Mouse (Mus musculus) cerebellum, adult 2 months (tissue): Measurements from ENCODE around the gene Gm36210.

Experiments
- CTCF ChIP-seq: fragments of 200-500 bp; IDR thresholded peaks from 2 replicates; pipeline ENCODE4 v1.5.1; 2011; ENCODE audit warnings: low read depth, mild to moderate bottlenecking, control low read depth, low read length, moderate library complexity, borderline replicate concordance; ENCODE audit not compliant: insufficient read depth
- POLR2A ChIP-seq: fragments of 200-500 bp; IDR thresholded peaks from 2 replicates; pipeline ENCODE4 v1.6.1; 2011; ENCODE audit warnings: low read length, control low read depth, borderline replicate concordance; ENCODE audit not compliant: insufficient read depth

DNA sequence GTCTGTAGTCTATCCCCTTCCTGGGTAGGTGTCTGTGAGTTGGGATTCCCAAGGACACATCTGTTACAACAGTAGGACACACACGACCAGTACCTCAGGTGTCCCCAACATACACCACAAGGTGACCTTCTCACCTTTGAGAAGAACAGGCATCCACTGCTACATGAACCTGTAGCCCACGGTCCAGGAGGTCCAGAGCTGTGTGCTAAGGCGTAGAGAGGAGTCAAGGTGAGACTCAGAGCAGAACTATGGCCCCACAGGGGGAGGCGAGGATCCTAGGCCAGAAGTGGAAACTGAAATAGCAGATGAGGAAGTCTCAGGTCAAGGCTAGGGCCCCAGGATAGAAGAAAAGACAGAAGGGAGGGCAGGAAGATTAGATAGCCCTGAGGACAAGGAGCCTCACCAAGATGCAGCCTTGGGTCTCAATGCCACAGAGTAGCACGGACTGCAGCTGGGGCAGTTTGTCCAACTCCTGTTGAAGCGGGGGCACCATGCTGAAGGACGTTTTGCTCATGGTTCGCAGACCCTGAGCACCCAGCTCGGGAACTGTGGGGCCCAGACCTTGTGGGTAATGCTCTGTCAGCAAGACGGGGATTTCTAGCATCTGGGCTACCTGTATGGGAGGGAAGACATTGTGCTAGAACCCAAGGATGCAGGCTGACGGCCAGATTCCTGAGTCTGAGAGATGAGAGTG, 55.5 kb downstream of the Gm36210 start:
- no peak for TF ChIP-seq CTCF
- TF ChIP-seq POLR2A: no peak
